Mouse (Mus musculus) CH12.LX (cell line): Measurements from ENCODE around the gene Mecr. TPM values are rescaled to one million over a fixed set of nuclear protein-coding genes. Genes with fewer than 3 reads are reported as not detected.
A peak's percentile ranks its signal among the peaks of the same experiment; 100 is the strongest.

Experiments
- DNase-seq: peaks from one replicate; pipeline ENCODE4 v3.0.0-alpha.2; 2013; ENCODE audit errors: extremely low read depth
- H3K27ac ChIP-seq: 2 replicates; pipeline ENCODE4 v1.5.1; 2012; ENCODE audit warnings: low read depth, mild to moderate bottlenecking, control low read depth, moderate library complexity; ENCODE audit not compliant: insufficient read depth
- H3K27me3 ChIP-seq: replicated peaks from 2 replicates; pipeline ENCODE3; 2012; ENCODE audit warnings: inconsistent platforms
- H3K36me3 ChIP-seq, 2 experiments: replicated peaks in 1 of 2; 2 replicates each; pipeline versions ENCODE3 to v1.6.1; 2012; ENCODE audit warnings: inconsistent platforms in 1 of 2, low read length in 1 of 2, mild to moderate bottlenecking in 1 of 2, mixed read lengths in 1 of 2, moderate library complexity in 1 of 2; ENCODE audit not compliant: control insufficient read depth in 1 of 2, insufficient read depth in 1 of 2
- H3K4me1 ChIP-seq, 2 experiments: 2 replicates each; pipeline ENCODE4 v1.6.1; 2012; ENCODE audit warnings: inconsistent platforms in 1 of 2, moderate library complexity in 1 of 2; ENCODE audit not compliant: insufficient read depth in 2 of 2, control insufficient read depth in 1 of 2
- H3K4me2 ChIP-seq: 2 replicates; pipeline ENCODE4 v1.6.1; 2012; ENCODE audit warnings: low read depth, mild to moderate bottlenecking, control low read depth; ENCODE audit not compliant: poor library complexity, insufficient read depth, severe bottlenecking
- H3K4me3 ChIP-seq, 3 experiments: fragments of 150-350 bp in 1 of 3; sonication (generic) in 1 of 3; replicated peaks in 1 of 3; 2 replicates each; pipeline versions ENCODE3 to v1.5.1; 2011 to 2012; ENCODE audit warnings: low read depth in 2 of 3, low read length in 2 of 3, mild to moderate bottlenecking in 2 of 3, moderate library complexity in 2 of 3, control low read depth in 1 of 3, improper control_type of control experiment in 1 of 3, inconsistent platforms in 1 of 3, mixed read lengths in 1 of 3; ENCODE audit not compliant: poor library complexity in 1 of 3
- H3K79me2 ChIP-seq: replicated peaks from 2 replicates; pipeline ENCODE4 v1.6.1; 2012; ENCODE audit warnings: mild to moderate bottlenecking, moderate library complexity; ENCODE audit not compliant: control insufficient read depth, poor library complexity, insufficient read depth, severe bottlenecking; ENCODE audit errors: extremely low read depth
- H3K9ac ChIP-seq: 2 replicates; pipeline ENCODE4 v1.6.1; 2012; ENCODE audit warnings: low read depth, mild to moderate bottlenecking, control low read depth, moderate library complexity; ENCODE audit not compliant: insufficient read depth
- H3K9me3 ChIP-seq: replicated peaks from 2 replicates; pipeline ENCODE3; 2012; ENCODE audit warnings: low read length, inconsistent platforms, mixed read lengths
- BHLHE40 ChIP-seq: IDR thresholded peaks from 2 replicates; pipeline ENCODE4 v1.6.1; 2011; ENCODE audit warnings: mild to moderate bottlenecking, low read depth, low read length, improper control_type of control experiment
- CHD1 ChIP-seq: IDR thresholded peaks from 2 replicates; pipeline ENCODE4 v1.6.1; 2012; ENCODE audit warnings: low read depth, low read length, improper control_type of control experiment, inconsistent platforms
- CHD2 ChIP-seq: IDR thresholded peaks from 2 replicates; pipeline ENCODE4 v1.6.1; 2011; ENCODE audit warnings: low read length, improper control_type of control experiment
- CTCF ChIP-seq, 2 experiments: IDR thresholded peaks in 1 of 2; conservative IDR thresholded peaks in 1 of 2; 2 replicates each; pipeline ENCODE4 v1.5.1; 2011 to 2012; ENCODE audit warnings: low read depth in 2 of 2, low read length in 2 of 2, improper control_type of control experiment in 1 of 2, inconsistent platforms in 1 of 2, mild to moderate bottlenecking in 1 of 2, moderate library complexity in 1 of 2
- E2F4 ChIP-seq: IDR thresholded peaks from 2 replicates; pipeline ENCODE4 v1.6.1; 2011; ENCODE audit warnings: low read depth, low read length, improper control_type of control experiment; ENCODE audit not compliant: insufficient replicate concordance
- ELF1 ChIP-seq: IDR thresholded peaks from 2 replicates; pipeline ENCODE4 v1.6.1; 2014; ENCODE audit warnings: low read depth, mild to moderate bottlenecking, inconsistent platforms, low read length, improper control_type of control experiment
- EP300 ChIP-seq: IDR thresholded peaks from 2 replicates; pipeline ENCODE4 v1.6.1; 2011; ENCODE audit warnings: low read length, improper control_type of control experiment
- ETS1 ChIP-seq: conservative IDR thresholded peaks from 2 replicates; pipeline ENCODE4 v1.6.1; 2012; ENCODE audit warnings: low read depth, mild to moderate bottlenecking, inconsistent platforms, low read length, improper control_type of control experiment, moderate library complexity
- GABPA ChIP-seq: IDR thresholded peaks from 2 replicates; pipeline ENCODE4 v1.6.1; 2012; ENCODE audit warnings: low read depth, low read length, improper control_type of control experiment, inconsistent platforms; ENCODE audit not compliant: insufficient replicate concordance
- HCFC1 ChIP-seq: IDR thresholded peaks from 2 replicates; pipeline ENCODE4 v1.6.1; 2012; ENCODE audit warnings: low read depth, mild to moderate bottlenecking, inconsistent platforms, low read length, improper control_type of control experiment
- IRF4 ChIP-seq: IDR thresholded peaks from 2 replicates; pipeline ENCODE4 v1.6.1; 2014; ENCODE audit warnings: low read depth, mild to moderate bottlenecking, inconsistent platforms, low read length, improper control_type of control experiment
- JUN ChIP-seq: IDR thresholded peaks from 2 replicates; pipeline ENCODE4 v1.6.1; 2011; ENCODE audit warnings: low read depth, mild to moderate bottlenecking, low read length, improper control_type of control experiment, moderate library complexity; ENCODE audit not compliant: insufficient read depth
- JUND ChIP-seq: conservative IDR thresholded peaks from 2 replicates; pipeline ENCODE4 v1.6.1; 2011; ENCODE audit warnings: low read depth, low read length, improper control_type of control experiment
- KAT2A ChIP-seq: IDR thresholded peaks from 2 replicates; pipeline ENCODE4 v1.6.1; 2012; ENCODE audit warnings: low read length, improper control_type of control experiment, inconsistent platforms; ENCODE audit not compliant: insufficient replicate concordance
- MAFK ChIP-seq: IDR thresholded peaks from 2 replicates; pipeline ENCODE4 v1.6.1; 2011; ENCODE audit warnings: low read length, improper control_type of control experiment; ENCODE audit not compliant: insufficient replicate concordance
- MAX ChIP-seq: IDR thresholded peaks from 2 replicates; pipeline ENCODE4 v1.6.1; 2011; ENCODE audit warnings: low read length, improper control_type of control experiment
- MAZ ChIP-seq: IDR thresholded peaks from 2 replicates; pipeline ENCODE4 v1.6.1; 2012; ENCODE audit warnings: low read depth, mild to moderate bottlenecking, inconsistent platforms, low read length, improper control_type of control experiment, moderate library complexity
- MEF2A ChIP-seq: IDR thresholded peaks from 2 replicates; pipeline ENCODE4 v1.6.1; 2014; ENCODE audit warnings: low read depth, mild to moderate bottlenecking, inconsistent platforms, low read length, improper control_type of control experiment, borderline replicate concordance
- MXI1 ChIP-seq: IDR thresholded peaks from 2 replicates; pipeline ENCODE4 v1.6.1; 2011; ENCODE audit warnings: mild to moderate bottlenecking, low read depth, low read length, improper control_type of control experiment
- MYC ChIP-seq: IDR thresholded peaks from 2 replicates; pipeline ENCODE4 v1.6.1; 2011; ENCODE audit warnings: low read depth, mild to moderate bottlenecking, improper control_type of control experiment, low read length
- NELFE ChIP-seq: IDR thresholded peaks from 2 replicates; pipeline ENCODE4 v1.6.1; 2011; ENCODE audit warnings: low read depth, low read length, improper control_type of control experiment
- NRF1 ChIP-seq: IDR thresholded peaks from 2 replicates; pipeline ENCODE4 v1.6.1; 2014; ENCODE audit warnings: low read depth, mild to moderate bottlenecking, inconsistent platforms, low read length, improper control_type of control experiment, moderate library complexity
- PAX5 ChIP-seq: IDR thresholded peaks from 2 replicates; pipeline ENCODE4 v1.6.1; 2012; ENCODE audit warnings: low read length, inconsistent platforms, mixed read lengths
- POLR2A ChIP-seq: IDR thresholded peaks from 2 replicates; pipeline ENCODE4 v1.6.1; 2011; ENCODE audit warnings: low read depth, mild to moderate bottlenecking, improper control_type of control experiment, low read length
- POLR2AphosphoS2 ChIP-seq: IDR thresholded peaks from 2 replicates; pipeline ENCODE4 v1.6.1; 2011; ENCODE audit warnings: low read depth, low read length, improper control_type of control experiment
- RAD21 ChIP-seq: IDR thresholded peaks from 2 replicates; pipeline ENCODE4 v1.6.1; 2011; ENCODE audit warnings: low read depth, mild to moderate bottlenecking, low read length, improper control_type of control experiment, moderate library complexity
- RCOR1 ChIP-seq: conservative IDR thresholded peaks from 2 replicates; pipeline ENCODE4 v1.6.1; 2012; ENCODE audit warnings: low read depth, mild to moderate bottlenecking, inconsistent platforms, low read length, improper control_type of control experiment
- SIN3A ChIP-seq: IDR thresholded peaks from 2 replicates; pipeline ENCODE4 v1.6.1; 2012; ENCODE audit warnings: low read length, improper control_type of control experiment, inconsistent platforms
- SMC3 ChIP-seq: IDR thresholded peaks from 2 replicates; pipeline ENCODE4 v1.6.1; 2011; ENCODE audit warnings: low read depth, low read length, improper control_type of control experiment
- TBP ChIP-seq: conservative IDR thresholded peaks from 2 replicates; pipeline ENCODE4 v1.6.1; 2011; ENCODE audit warnings: low read depth, low read length, improper control_type of control experiment
- TCF12 ChIP-seq: IDR thresholded peaks from 2 replicates; pipeline ENCODE4 v1.6.1; 2014; ENCODE audit warnings: low read depth, mild to moderate bottlenecking, inconsistent platforms, low read length, improper control_type of control experiment
- UBTF ChIP-seq: IDR thresholded peaks from 2 replicates; pipeline ENCODE4 v1.6.1; 2012; ENCODE audit warnings: low read depth, mild to moderate bottlenecking, inconsistent platforms, low read length, improper control_type of control experiment, moderate library complexity
- USF1 ChIP-seq: IDR thresholded peaks from 2 replicates; pipeline ENCODE4 v1.6.1; 2014; ENCODE audit warnings: low read depth, mild to moderate bottlenecking, inconsistent platforms, low read length, improper control_type of control experiment
- USF2 ChIP-seq: conservative IDR thresholded peaks from 2 replicates; pipeline ENCODE4 v1.6.1; 2011; ENCODE audit warnings: low read depth, low read length, improper control_type of control experiment
- ZC3H11A ChIP-seq: IDR thresholded peaks from 2 replicates; pipeline ENCODE4 v1.6.1; 2012; ENCODE audit warnings: low read depth, mild to moderate bottlenecking, inconsistent platforms, low read length, improper control_type of control experiment
- ZKSCAN1 ChIP-seq: IDR thresholded peaks from 2 replicates; pipeline ENCODE4 v1.6.1; 2012; ENCODE audit warnings: low read depth, inconsistent platforms, low read length, improper control_type of control experiment, borderline replicate concordance
- ZMIZ1 ChIP-seq: IDR thresholded peaks from 2 replicates; pipeline ENCODE4 v1.6.1; 2012; ENCODE audit warnings: low read depth, mild to moderate bottlenecking, inconsistent platforms, low read length, improper control_type of control experiment
- ZNF384 ChIP-seq: IDR thresholded peaks from 2 replicates; pipeline ENCODE4 v1.6.1; 2012; ENCODE audit warnings: low read depth, low read length, improper control_type of control experiment, inconsistent platforms
- dilution Hi-C: fragments of 300-500 bp; cut with MboI; formaldehyde crosslinking; loops from 2 replicates; pipeline ENCODE4 v1.14.3; 2020; ENCODE audit warnings: low sequenced_read_pairs; ENCODE audit not compliant: extremely low pct_unique_long_range_greater_than_20kb, extremely low pct_ligation_motif_present
- in situ Hi-C: fragments of 300-500 bp; cut with MboI; formaldehyde crosslinking; loops from 3 replicates; pipeline ENCODE4 v1.14.3; 2019; ENCODE audit warnings: low sequenced_read_pairs, low pct_ligation_motif_present, low pct_unique_long_range_greater_than_20kb, mixed read lengths
- polyA plus RNA-seq: library from polyadenylated mRNA; unstranded; fragments of >175 nt; gene quantifications from 2 replicates; pipeline ENCODE4 v1.2.1, GENCODE M21; 2012; ENCODE audit warnings: low read depth; ENCODE audit not compliant: insufficient read length
- total RNA-seq, 2 experiments: library from RNA; depleted of rRNA; stranded (reverse); fragments of 300-350 nt in 1 of 2; fragments of >200 nt in 1 of 2; gene quantifications; 2 replicates each; pipeline ENCODE4 v1.2.3; 2012 to 2014

Gene Mecr
- total RNA-seq (2012; rRNA removed) (42.8 and 43.0 TPM in 2 replicates), total RNA-seq (2014; rRNA removed) (54.6 and 56.4 TPM in 2 replicates), polyA plus RNA-seq (77.1 and 77.3 TPM in 2 replicates)

- Histone ChIP-seq H3K36me3 (peaks cover 0 to 28% of the 10 kb centered on the region in 2 experiments), H3K4me2 (peak within 1 kb of the TSS; percentile 53), H3K4me1 (peaks cover 12 to 33% of the 10 kb centered on the region in 2 experiments), H3K27me3 (peaks cover 44% of the 10 kb centered on the region), H3K79me2 (peaks cover 7% of the 10 kb centered on the region), H3K9me3 (no peaks in the 10 kb centered on the region), H3K27ac (no peak within 1 kb of the TSS), H3K9ac (peak within 1 kb of the TSS; percentile 52), H3K4me3 (peak within 1 kb of the TSS; percentile 77 to 94 (median 84))
- in situ Hi-C loops (loop anchor here (10.0 kb wide), 1 partner anchor 889 kb away; no protein-coding TSS in a partner anchor), dilution Hi-C loops (no loop called here)
- DNase-seq = peak; percentile 89
- no peak for TF ChIP-seq EP300
- no peak for TF ChIP-seq MAFK
- peak; percentile 65; the same call in 1 of the 2 replicates for TF ChIP-seq POLR2AphosphoS2
- peak; percentile 75; the same call in 1 of the 2 replicates for TF ChIP-seq ELF1
- TF ChIP-seq RAD21 = no peak
- no peak for TF ChIP-seq RCOR1
- TF ChIP-seq CTCF (conservative IDR thresholded peaks at IDR 0.05 in 1 of 2, IDR thresholded peaks at IDR 0.05 in 1 of 2; ENCODE audit: low read depth in 2 of 2, low read length in 2 of 2) = no peak
- TF ChIP-seq USF1 = peak; percentile 62
- TF ChIP-seq HCFC1 = peak; percentile 87
- TF ChIP-seq UBTF = no peak
- TF ChIP-seq E2F4 = no peak
- peak; percentile 38; the same call in 1 of the 2 replicates for TF ChIP-seq BHLHE40
- peak; percentile 99 for TF ChIP-seq SIN3A
- TF ChIP-seq CHD1 = no peak
- TF ChIP-seq CHD2 = no peak
- TF ChIP-seq TCF12 = peak; percentile 68
- no peak for TF ChIP-seq ZC3H11A
- no peak for TF ChIP-seq JUND
- peak; percentile 56; the same call in 1 of the 2 replicates for TF ChIP-seq KAT2A
- TF ChIP-seq JUN = no peak
- TF ChIP-seq MEF2A = no peak
- peak; percentile 79; the same call in 1 of the 2 replicates for TF ChIP-seq ZMIZ1
- no peak; the same call in 1 of the 2 replicates for TF ChIP-seq GABPA
- no peak for TF ChIP-seq ZNF384
- 0 out of 2 replicates have a peak, but pooled peaks have one; percentile 54 for TF ChIP-seq MAZ
- no peak; the same call in 1 of the 2 replicates for TF ChIP-seq USF2
- TF ChIP-seq NELFE = peak; percentile 78
- peak; percentile 89 for TF ChIP-seq TBP
- peak; percentile 87 for TF ChIP-seq MYC
- TF ChIP-seq ZKSCAN1 = no peak
- TF ChIP-seq SMC3 = no peak
- TF ChIP-seq PAX5 = no peak
- TF ChIP-seq ETS1 = no peak
- no peak; the same call in 1 of the 2 replicates for TF ChIP-seq IRF4
- peak; percentile 87 for TF ChIP-seq MAX
- TF ChIP-seq NRF1 = no peak
- TF ChIP-seq MXI1 = peak; percentile 99
- peak; percentile 94 for TF ChIP-seq POLR2A
Observed at GRCm38 (mm10) chr4:131843290-131843743, at the start of gene Mecr. Gene Mecr, plus strand, starts transcription at chr4:131843470.
